ENCODE assay signal across 8 mouse cellular contexts in the genomic region with DNA sequence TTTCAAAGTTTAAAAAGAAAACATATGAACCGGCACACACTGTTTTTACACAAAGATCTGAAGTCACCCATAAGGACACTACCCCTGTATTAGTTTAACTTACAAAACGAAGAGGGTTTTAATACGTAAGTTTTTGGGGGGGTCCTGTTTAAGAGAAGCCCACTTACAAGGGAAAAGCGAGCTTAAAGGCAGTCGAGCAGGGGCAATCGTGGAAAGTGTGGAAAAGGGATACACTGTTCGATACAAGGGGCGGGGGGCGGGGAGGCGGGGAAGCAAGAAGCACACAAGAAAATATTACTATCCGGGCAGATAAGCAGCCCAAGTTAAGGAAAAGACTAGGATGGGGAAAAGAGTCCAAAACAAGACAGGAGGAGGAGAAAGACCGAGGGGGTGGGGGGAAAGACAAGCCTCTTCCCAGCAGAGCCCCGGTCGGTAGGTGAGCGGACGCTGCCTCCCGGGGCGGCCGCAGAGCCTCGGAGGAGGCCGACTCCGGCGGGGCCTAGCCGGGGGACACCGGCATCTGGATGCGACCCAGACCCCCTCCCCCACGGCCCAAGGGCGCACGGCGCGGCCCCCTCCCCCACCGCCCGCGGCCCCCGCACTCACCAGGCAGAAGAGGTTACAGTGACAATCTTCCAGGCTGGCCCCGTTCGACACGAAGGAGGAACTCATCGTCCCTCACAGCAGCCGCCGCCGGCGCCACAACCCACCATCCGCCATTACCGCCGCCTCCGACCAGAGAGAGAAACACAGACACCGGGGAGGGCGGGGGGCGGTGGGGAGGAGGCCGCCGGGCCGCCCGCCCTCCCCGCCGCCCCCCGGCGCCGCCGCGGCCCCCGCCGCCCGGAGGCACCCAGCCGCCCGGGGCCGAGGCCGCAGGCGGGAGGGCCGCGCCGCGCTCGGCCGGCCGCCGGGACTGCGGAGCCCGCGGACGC. TPM values are rescaled to one million over a fixed set of nuclear protein-coding genes. Genes with fewer than 3 reads are reported as not detected.
A peak's percentile ranks its signal among the peaks of the same experiment; 100 is the strongest.
DNase-seq lines count a peak whose midpoint lies in the region; ATAC-seq lines count a peak whose summit lies in the region.

A gene (minus strand): TSS at position 749 of the 935 bp plus-strand sequence.

- WGBS in intestine, embryonic 14.5 days: under 1% methylated on average over 61 of the region's 81 CpGs
- WGBS in limb, embryonic 10.5 days: under 1% methylated on average over 77 of the region's 81 CpGs
- WGBS in midbrain, embryonic 11.5 days: under 1% methylated on average over 68 of the region's 81 CpGs

- no peak for ATAC-seq in CD4-positive, CD25-positive, alpha-beta regulatory T cell, adult 4 months
- peak; percentile 41; the same call in 1 of the 2 replicates for ATAC-seq in intestine, embryonic 14.5 days (replicated peaks; ENCODE audit: low FRiP score, low TSS enrichment, low read depth)
- peak; percentile 65 for ATAC-seq in midbrain, embryonic 11.5 days (ENCODE audit: low FRiP score)

- DNase-seq in CD4-positive, CD25-positive, alpha-beta regulatory T cell, adult 2 months (ENCODE audit: low read depth, low spot score): peak; percentile 73
- DNase-seq in embryo, embryonic 10.5 days (ENCODE audit: low spot score): peak; percentile 66
- DNase-seq in gastrocnemius, postnatal 36 days: peak; percentile 24 to 42
- DNase-seq in intestine, embryonic 14.5 days (ENCODE audit: low spot score): peak; percentile 81
- peak; percentile 82 for DNase-seq in limb, embryonic 10.5 days (ENCODE audit: low spot score)
- DNase-seq in midbrain, embryonic 11.5 days (ENCODE audit: low spot score, missing footprints): peak; percentile 96
- DNase-seq in skeletal muscle tissue, adult 2 months (ENCODE audit: low read depth, low spot score): peak; percentile 21

- intact Hi-C loops in gastrocnemius, postnatal 36 days (cut with DNase I): loop anchor here (5.0 to 10.0 kb wide), 3 partner anchors 35 to 512 kb away; no protein-coding TSS in a partner anchor

- no peaks in the 10 kb centered on the region for H3K9me3 ChIP-seq in intestine, embryonic 14.5 days (ENCODE audit: control insufficient read depth, low read length)
- no peaks in the 10 kb centered on the region for H3K9me3 ChIP-seq in limb, embryonic 10.5 days (replicated peaks)
- H3K9me3 ChIP-seq in midbrain, embryonic 11.5 days (ENCODE audit: control insufficient read depth, low read length): no peaks in the 10 kb centered on the region

- peaks cover 23% of the 10 kb centered on the region for H3K4me1 ChIP-seq in intestine, embryonic 14.5 days (replicated peaks; ENCODE audit: control insufficient read depth, insufficient read depth, low read length)
- H3K4me1 ChIP-seq in limb, embryonic 10.5 days: peaks cover 12% of the 10 kb centered on the region; the same call in 1 of the 2 replicates
- H3K4me1 ChIP-seq in midbrain, embryonic 11.5 days (ENCODE audit: control insufficient read depth, insufficient read depth, low read length): peaks cover 13% of the 10 kb centered on the region

- H3K27me3 ChIP-seq in intestine, embryonic 14.5 days (replicated peaks; ENCODE audit: control insufficient read depth, insufficient read depth, low read length): no peaks in the 10 kb centered on the region
- H3K27me3 ChIP-seq in limb, embryonic 10.5 days (ENCODE audit: low read depth, poor library complexity, severe bottlenecking): no peaks in the 10 kb centered on the region
- H3K27me3 ChIP-seq in midbrain, embryonic 11.5 days (ENCODE audit: control insufficient read depth, insufficient read depth, low read length): no peaks in the 10 kb centered on the region

- H3K4me3 ChIP-seq in intestine, embryonic 14.5 days (ENCODE audit: low read depth, low read length): peak within 1 kb of the TSS; percentile 95
- H3K4me3 ChIP-seq in limb, embryonic 10.5 days: peak within 1 kb of the TSS; percentile 96
- H3K4me3 ChIP-seq in midbrain, embryonic 11.5 days (ENCODE audit: low read depth, low read length): peak within 1 kb of the TSS; percentile 85

- H3K4me2 ChIP-seq in intestine, embryonic 14.5 days (ENCODE audit: low read length): peak within 1 kb of the TSS; percentile 93
- peak within 1 kb of the TSS; percentile 60 for H3K4me2 ChIP-seq in midbrain, embryonic 11.5 days

- H3K27ac ChIP-seq in intestine, embryonic 14.5 days (ENCODE audit: low read depth): peak within 1 kb of the TSS; percentile 99
- H3K27ac ChIP-seq in limb, embryonic 10.5 days: peak within 1 kb of the TSS; percentile 97
- peak within 1 kb of the TSS; percentile 98 for H3K27ac ChIP-seq in midbrain, embryonic 11.5 days (ENCODE audit: low read depth, low read length)

- peaks cover 27% of the 10 kb centered on the region for H3K36me3 ChIP-seq in intestine, embryonic 14.5 days (ENCODE audit: control insufficient read depth, insufficient read depth, low read length)
- H3K36me3 ChIP-seq in limb, embryonic 10.5 days: peaks cover 29% of the 10 kb centered on the region
- no peaks in the 10 kb centered on the region for H3K36me3 ChIP-seq in midbrain, embryonic 11.5 days (ENCODE audit: control insufficient read depth, insufficient read depth, low read length)

- H3K9ac ChIP-seq in intestine, embryonic 14.5 days (ENCODE audit: low read length): peak within 1 kb of the TSS; percentile 99
- peak within 1 kb of the TSS; percentile 96 for H3K9ac ChIP-seq in midbrain, embryonic 11.5 days (ENCODE audit: low read length)

RNA-seq across cellular contexts. Expression of the gene that starts here (rescaled TPM):
- 10 to 100 TPM in 1 of 2 experiments, 1 to 10 TPM in 1; 9.3 to 14.5 TPM for polyA plus RNA-seq in CD4-positive, CD25-positive, alpha-beta regulatory T cell, adult 4 months (2017; shearing (Covaris generic))
- total RNA-seq in gastrocnemius, postnatal 36 days (2021): 10 to 100 TPM; 31.8 to 35.9 TPM
- 14.2 and 14.3 TPM in 2 replicates for polyA plus RNA-seq in intestine, embryonic 14.5 days (2014; fragmentation: Nextera tagmentation; extraction: Ambion mirVana)
- 6.6 and 8.8 TPM in 2 replicates for polyA plus RNA-seq in limb, embryonic 10.5 days (2016; fragmentation: Nextera tagmentation; extraction: Ambion mirVana)
- 13.2 and 14.7 TPM in 2 replicates for polyA plus RNA-seq in midbrain, embryonic 11.5 days (2014; fragmentation: Nextera tagmentation; extraction: Ambion mirVana)

Comparison
In these comparisons a context has a peak if more than half of its experiments do, and no peak if none do; other contexts are left out.
1. DNase-seq: peak in every context shown above with its lines; median percentile 96 in midbrain, embryonic 11.5 days; 82 in limb, embryonic 10.5 days; 81 in intestine, embryonic 14.5 days; 73 in CD4-positive, CD25-positive, alpha-beta regulatory T cell, adult 2 months; 66 in embryo, embryonic 10.5 days; 33 in gastrocnemius, postnatal 36 days; 21 in skeletal muscle tissue, adult 2 months.